Mouse (Mus musculus) right cerebral cortex, postnatal 4 days (tissue): Measurements from ENCODE around the gene Tjp1.

Experiments
- DNase-seq: peaks from one replicate; pipeline ENCODE4 v3.0.0-alpha.2; 2022

Tjp1 gene

GRCm38 (mm10) chr7:65350348-65351079, 177.1 kb downstream of the Tjp1 start:
- DNase-seq = no peak

GRCm38 (mm10) chr7:65348540-65348939, 179.0 kb downstream of the Tjp1 start:
- DNase-seq = no peak

- DNase-seq = no peak
These were observed 182.3 kb downstream of the Tjp1 start for GRCm38 (mm10) chr7:65345314-65345713.

- DNase-seq = no peak
These were observed 189.9 kb downstream of the Tjp1 start for GRCm38 (mm10) chr7:65337581-65338270.

GRCm38 (mm10) chr7:65333081-65333760, 194.4 kb downstream of the Tjp1 start:
- no peak for DNase-seq

GRCm38 (mm10) chr7:65319047-65319725, 208.4 kb downstream of the Tjp1 start:
- peak; percentile 83 for DNase-seq

- peak; percentile 75 for DNase-seq
These were observed 210.2 kb downstream of the Tjp1 start for GRCm38 (mm10) chr7:65317418-65317817.

- no peak for DNase-seq
These were observed 212.4 kb downstream of the Tjp1 start for GRCm38 (mm10) chr7:65315182-65315581.

GRCm38 (mm10) chr7:65296675-65297589, 230.6 kb downstream of the Tjp1 start:
- DNase-seq = no peak

GRCm38 (mm10) chr7:65282886-65283285, 244.7 kb downstream of the Tjp1 start:
- no peak for DNase-seq

- DNase-seq = no peak
These were observed 245.6 kb downstream of the Tjp1 start for GRCm38 (mm10) chr7:65281960-65282359.

- no peak for DNase-seq
These were observed 246.4 kb downstream of the Tjp1 start for GRCm38 (mm10) chr7:65280944-65281912.

- DNase-seq = no peak
These were observed 248.3 kb downstream of the Tjp1 start for GRCm38 (mm10) chr7:65279277-65279676.

GRCm38 (mm10) chr7:65275761-65276160, 251.8 kb downstream of the Tjp1 start:
- no peak for DNase-seq

GRCm38 (mm10) chr7:65274216-65274615, 253.4 kb downstream of the Tjp1 start:
- DNase-seq = no peak

GRCm38 (mm10) chr7:65249656-65250055, 277.9 kb downstream of the Tjp1 start:
- no peak for DNase-seq
